Mouse (Mus musculus): ENCODE results near the gene Ddah2.
"Not testable (repeated sequence)": the region's sequence is repeated elsewhere in the genome, so short reads cannot be mapped to it uniquely, and the experiment has no call there.

Ddah2 gene

DNA sequence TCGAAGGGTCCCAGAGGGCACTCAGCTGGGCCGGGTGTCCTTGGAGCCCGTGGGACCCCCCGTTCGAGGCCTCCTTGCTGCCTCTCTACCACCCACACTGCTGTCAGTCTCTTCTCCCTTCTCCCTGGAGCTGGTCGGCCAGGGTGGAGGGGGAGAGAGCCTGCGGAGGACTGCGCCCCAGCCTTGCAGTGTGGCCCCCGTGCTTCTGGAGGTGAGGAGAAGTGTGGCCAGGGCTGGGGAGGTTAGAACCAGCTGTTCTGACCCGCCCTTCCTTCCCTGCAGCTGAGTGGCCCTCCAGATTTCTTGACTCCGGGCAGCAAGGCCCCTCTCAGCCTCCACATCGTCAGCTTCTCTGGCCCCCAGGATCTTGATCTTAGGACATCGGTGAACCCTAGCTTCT lies 34.6 kb upstream of the Ddah2 start:
- in situ Hi-C loops (cut with MboI; ENCODE audit: low pct_unique_long_range_greater_than_20kb in 1 of 2, low sequenced_read_pairs in 2 of 2, unreplicated experiment in 1 of 2) = loop anchor here in 1 of 2 experiments (5.0 kb wide), 1 partner anchor 88 kb away; no protein-coding TSS in a partner anchor

DNA sequence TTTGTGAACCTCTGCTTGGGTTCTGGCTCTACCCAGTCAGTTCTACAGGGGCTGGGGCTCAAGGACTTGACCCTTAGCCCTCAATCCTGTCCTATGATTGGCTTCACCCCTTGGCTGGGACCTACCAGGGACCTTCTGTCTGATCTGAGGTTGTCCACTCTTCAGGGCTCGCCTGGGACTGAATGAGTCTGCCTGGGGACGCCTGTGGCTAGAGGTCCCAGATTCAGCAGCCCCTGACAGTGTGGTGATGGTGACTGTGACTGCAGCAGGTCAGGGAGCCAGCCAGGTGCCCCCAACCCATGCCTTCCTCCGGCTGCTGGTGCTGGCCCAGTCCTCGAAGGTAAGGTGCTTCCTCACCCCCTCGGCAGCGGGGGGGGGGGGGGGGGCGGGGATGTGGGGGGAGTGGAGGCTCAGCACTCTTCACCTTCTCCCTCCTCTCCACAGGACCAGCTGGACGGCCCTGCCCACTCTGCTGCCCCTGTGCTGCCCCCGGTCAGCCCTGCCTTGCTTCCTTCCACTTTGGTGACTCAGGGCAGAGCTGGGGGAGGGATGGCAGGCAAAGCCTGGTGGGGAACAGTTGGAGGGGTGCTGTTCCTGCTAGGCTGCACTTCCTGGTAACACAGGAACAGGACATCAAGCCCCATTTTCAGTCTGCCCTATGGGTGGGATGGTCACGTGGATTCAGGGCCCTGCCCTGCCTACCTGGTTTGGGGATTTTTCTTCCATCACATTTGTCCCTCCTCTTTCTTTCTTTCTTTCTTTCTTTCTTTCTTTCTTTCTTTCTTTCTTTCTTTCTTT lies 33.9 kb upstream of the Ddah2 start:
- in situ Hi-C loops (cut with MboI; ENCODE audit: low pct_unique_long_range_greater_than_20kb in 1 of 2, low sequenced_read_pairs in 2 of 2, unreplicated experiment in 1 of 2) = loop anchor here in 1 of 2 experiments (5.0 kb wide), 1 partner anchor 87 kb away; no protein-coding TSS in a partner anchor

DNA sequence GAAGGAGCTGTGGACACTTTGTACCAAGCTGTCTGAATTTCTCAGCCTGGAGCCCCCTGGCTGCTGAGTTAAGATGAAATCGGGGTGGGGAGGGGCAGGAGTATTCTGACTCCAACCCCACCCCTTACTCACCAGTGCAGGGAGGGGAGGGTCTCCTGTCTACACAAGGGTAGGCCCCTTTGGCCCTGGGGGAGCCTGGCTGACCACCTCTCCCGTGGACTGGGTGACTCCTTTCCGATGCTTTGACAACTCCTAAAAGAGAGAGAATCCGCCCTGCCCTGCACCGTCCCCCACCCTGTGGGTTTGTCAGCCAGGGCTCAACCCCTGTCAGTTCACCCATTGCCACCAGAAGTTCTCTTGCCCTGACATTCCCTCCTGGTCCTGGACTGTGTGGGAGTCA lies 32.6 kb upstream of the Ddah2 start:
- in situ Hi-C loops (cut with MboI; ENCODE audit: low pct_unique_long_range_greater_than_20kb in 1 of 2, low sequenced_read_pairs in 2 of 2, unreplicated experiment in 1 of 2) = no loop called here

DNA sequence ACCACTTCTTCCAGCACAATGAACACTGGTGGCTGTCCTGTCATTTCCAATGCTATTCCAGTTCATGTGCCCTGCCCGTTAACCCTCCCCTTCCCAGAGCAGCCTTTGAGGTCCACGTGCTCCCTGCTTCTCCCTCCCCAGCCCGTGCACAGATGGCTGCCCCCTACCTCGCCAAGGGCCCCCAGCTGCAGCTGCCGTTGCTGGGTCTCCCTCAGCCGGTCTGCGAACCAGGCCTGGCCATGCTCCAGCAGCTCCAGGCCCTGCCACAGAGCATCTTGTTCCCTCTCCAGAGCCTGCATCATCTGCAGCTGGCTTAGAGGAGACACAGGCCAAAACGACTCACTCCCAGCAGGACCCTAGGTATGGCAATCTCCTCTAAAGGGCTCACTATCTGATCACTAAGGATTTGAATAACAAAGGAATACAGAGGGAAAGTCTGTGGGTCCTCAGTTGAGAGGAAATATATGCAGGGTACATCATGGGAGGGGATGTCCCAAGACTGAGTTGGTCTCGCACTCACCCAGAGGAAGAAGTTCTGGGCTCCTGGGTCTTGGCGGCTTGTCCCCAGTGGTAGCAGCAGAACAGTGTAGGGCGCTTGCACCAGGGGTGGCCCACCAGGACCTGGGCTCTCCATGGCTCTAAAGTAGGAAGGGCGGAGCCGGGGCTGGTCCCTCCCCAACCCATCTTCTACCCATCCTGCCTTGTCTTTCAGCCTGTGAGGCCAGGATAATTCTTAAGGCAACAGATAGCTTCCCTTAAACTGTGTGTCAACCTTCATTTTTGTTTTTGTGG lies 31.4 kb upstream of the Ddah2 start, which contains the start of gene Sapcd1:
Gene Sapcd1 (minus strand): TSS at position 740 of the 792 bp plus-strand sequence.
- in situ Hi-C loops (cut with MboI; ENCODE audit: low pct_unique_long_range_greater_than_20kb in 1 of 2, low sequenced_read_pairs in 2 of 2, unreplicated experiment in 1 of 2) = no loop called here

DNA sequence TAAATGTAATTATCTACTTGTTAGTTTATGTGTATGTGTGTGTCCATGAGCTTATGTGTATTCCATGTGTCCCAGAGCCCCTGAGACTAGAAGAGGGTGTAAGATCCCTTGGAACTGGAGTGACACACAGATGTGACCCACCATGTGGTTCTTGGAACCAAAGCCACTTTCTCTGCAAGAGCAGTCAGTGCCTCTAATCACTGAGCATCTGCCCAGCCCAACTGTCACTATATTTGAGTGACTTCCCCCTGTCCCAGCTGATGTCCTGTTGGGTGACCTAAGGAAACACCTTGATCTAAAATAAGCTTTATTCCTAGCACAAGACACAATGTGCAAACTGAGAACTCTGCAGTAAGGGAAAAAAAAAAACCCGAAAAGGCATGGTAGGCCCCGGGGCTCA lies 30.5 kb upstream of the Ddah2 start:
- in situ Hi-C loops (cut with MboI; ENCODE audit: low pct_unique_long_range_greater_than_20kb in 1 of 2, low sequenced_read_pairs in 2 of 2, unreplicated experiment in 1 of 2) = no loop called here

DNA sequence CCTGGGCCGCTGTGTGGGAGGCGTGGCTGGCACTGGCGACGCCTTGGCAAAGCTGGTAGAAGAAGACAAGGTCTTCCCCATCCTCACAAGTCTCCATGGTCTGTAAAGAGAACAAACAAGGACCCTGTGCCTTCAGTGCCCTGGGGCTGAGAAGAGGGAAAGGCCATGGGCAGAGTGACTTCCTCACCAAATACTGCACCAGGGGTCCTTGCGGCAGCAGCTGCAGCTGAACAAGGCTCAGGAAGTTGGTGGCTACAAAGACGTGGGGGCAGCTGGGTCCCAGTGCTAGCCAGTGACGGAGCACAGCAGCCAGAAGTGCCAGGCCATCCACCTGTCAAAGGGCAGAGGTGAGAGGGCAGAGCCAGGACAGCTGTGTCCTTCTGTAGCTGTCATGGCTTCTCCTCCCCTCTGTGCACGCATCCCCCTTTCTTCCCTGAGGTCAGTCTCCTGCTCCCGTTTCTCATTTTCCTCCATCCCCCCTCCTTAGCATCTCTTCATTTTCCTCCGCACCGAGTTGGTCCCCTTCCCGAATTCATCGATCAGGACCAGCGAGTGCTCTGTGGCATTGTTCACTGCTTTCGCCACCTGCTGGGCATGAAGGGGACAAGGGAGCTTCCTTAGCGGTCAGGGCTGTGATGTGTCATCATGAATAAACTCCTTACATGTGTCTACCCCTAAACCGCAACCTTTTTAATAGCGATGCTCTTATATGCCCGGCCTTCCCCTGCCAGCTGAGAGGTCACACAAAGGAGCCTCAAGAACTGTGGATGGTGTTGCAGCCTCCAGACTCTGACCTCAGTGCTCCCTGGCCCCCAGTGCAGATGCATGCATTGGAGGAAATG lies 28.9 kb upstream of the Ddah2 start:
- in situ Hi-C loops (cut with MboI; ENCODE audit: low pct_unique_long_range_greater_than_20kb in 1 of 2, low sequenced_read_pairs in 2 of 2, unreplicated experiment in 1 of 2) = no loop called here

DNA sequence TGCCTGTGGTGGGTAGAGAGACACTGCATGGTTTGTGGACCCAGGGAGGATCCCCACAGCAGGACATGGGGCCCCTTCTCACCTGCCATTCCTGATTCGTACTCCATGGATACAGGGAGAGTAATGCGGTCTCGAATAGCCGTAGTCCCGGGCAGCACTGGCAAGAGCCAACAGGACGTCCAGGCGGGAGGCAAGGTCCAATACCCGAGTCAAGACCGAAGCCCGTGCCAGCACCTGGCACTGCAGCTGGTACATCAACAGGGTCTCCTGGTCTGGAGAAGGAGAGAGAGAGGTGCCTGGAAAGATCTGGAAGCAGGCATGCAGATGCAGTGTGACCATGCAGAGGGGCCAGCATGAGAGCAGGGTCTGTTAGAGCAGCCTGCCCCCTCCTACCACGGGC lies 27.6 kb upstream of the Ddah2 start:
- in situ Hi-C loops (cut with MboI; ENCODE audit: low pct_unique_long_range_greater_than_20kb in 1 of 2, low sequenced_read_pairs in 2 of 2, unreplicated experiment in 1 of 2) = no loop called here

DNA sequence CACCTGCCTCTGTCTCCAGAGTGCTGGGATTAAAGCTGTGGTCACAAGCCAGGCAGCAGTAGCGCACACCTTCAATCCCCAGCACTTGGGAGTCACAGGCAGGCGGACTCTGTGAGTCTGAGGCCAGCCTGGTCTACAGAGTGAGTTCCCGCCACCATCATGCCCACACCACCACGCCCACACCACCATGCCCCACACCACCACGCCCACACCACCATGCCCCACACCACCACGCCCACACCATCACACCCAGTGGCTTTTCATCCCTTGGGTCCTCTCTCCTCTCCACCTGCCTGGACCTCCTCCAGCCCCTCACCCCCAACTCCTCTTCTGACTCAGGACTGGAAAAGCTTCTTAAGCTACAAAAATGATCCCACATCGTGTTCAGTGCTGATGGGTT lies 27.0 kb upstream of the Ddah2 start:
- in situ Hi-C loops (cut with MboI; ENCODE audit: low pct_unique_long_range_greater_than_20kb in 1 of 2, low sequenced_read_pairs in 2 of 2, unreplicated experiment in 1 of 2) = no loop called here

DNA sequence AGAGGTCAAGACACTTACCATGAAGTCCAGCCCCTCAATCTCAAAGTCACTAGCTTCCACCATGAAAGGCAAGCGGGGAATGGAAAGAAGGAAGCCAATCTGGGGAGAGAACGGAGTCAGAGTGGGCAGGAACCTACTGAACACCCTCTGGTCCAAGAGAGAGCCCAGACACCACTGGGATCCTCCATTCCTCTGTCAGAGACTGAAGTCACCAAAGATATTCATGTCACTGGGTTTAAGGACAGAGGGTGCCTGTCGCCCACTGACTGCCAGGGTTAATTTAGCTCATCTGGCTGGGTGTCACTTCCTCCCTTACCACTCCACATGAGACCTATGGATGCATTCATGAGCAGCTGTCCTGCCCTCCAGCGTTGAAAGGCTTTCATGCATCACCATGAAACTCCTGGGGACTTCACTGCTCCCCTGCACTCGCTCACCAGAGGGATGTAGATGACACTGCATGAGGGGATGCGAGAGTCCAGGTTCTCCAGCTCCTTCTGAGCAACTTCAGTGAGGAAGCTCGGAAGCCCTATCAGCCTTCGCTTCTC lies 26.4 kb upstream of the Ddah2 start:
- in situ Hi-C loops (cut with MboI; ENCODE audit: low pct_unique_long_range_greater_than_20kb in 1 of 2, low sequenced_read_pairs in 2 of 2, unreplicated experiment in 1 of 2) = no loop called here

DNA sequence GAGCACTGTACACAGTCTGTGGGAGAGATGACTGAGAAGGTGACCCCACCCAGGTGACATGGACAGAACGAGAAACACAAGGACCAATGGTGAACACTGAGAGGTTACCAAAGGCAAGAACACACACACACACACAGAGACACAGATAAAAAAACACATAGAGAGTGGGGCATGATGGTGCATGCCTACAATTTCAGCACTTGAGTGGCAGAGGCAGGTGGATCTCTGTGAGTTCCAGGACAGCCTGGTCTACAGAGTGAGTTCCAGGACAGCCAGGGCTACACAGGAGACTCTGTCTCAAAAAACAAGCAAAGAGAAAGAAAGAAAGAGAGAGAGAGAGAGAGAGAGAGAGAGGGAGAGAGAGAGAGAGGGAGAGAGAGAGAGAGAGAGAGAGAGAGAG lies 25.1 kb upstream of the Ddah2 start:
- in situ Hi-C loops (cut with MboI; ENCODE audit: low pct_unique_long_range_greater_than_20kb in 1 of 2, low sequenced_read_pairs in 2 of 2, unreplicated experiment in 1 of 2) = not testable (repeated sequence)

DNA sequence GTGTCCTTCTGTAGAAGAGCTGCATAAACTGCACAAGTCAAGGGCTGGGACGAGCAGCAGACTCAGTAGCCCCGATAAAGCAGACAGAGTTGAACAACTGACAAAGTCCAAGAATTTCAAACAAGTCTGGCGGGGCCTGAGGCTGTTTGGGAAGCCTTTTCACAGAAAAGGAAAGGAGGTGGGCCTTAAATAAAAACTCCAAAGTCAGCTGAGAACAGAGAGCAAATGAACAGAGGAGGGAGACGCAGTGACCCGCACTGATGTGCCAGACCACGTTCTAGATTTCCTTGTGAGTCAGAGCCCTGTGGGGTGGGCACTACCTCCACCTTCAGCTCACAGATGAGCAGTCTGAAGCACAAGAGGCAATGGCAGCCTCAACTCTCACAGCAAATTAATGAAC lies 23.9 kb upstream of the Ddah2 start:
- in situ Hi-C loops (cut with MboI; ENCODE audit: low pct_unique_long_range_greater_than_20kb in 1 of 2, low sequenced_read_pairs in 2 of 2, unreplicated experiment in 1 of 2) = no loop called here

DNA sequence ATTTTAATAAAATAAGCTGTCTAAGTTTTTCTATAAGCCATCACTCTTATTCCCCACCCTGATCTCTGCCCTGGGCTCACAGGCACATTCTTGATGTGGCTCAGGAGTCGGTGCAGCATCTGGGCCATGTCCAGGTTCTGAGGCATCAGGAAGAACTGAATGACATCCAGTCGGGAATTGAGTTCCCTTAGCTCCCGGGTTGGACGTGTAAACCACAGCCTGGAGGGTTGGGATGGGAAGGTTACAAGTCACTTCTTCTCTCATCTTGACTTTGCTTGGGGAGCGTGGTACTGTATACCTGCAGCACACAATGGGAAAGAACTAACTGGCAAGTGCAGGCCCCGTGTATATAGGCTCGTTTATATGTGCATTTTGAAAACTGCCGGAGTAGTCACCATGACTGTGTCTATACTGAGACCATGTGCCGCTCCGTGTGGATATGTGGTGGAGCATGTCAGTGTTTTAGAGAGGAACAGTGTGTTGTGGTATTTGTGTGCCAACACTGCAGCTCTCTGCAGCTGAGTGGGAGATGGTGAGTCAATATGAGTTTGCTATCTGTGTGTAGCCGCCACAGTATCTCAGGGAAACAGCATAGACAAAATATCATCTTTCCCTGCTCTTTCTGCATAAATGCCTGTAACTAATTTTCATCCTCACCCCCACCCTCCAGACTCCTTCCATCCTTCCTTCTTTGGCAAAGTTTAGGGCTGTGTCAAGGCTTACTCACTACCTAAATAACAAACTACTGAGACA lies 19.5 kb upstream of the Ddah2 start:
- in situ Hi-C loops (cut with MboI; ENCODE audit: low pct_unique_long_range_greater_than_20kb in 1 of 2, low sequenced_read_pairs in 2 of 2, unreplicated experiment in 1 of 2) = no loop called here

DNA sequence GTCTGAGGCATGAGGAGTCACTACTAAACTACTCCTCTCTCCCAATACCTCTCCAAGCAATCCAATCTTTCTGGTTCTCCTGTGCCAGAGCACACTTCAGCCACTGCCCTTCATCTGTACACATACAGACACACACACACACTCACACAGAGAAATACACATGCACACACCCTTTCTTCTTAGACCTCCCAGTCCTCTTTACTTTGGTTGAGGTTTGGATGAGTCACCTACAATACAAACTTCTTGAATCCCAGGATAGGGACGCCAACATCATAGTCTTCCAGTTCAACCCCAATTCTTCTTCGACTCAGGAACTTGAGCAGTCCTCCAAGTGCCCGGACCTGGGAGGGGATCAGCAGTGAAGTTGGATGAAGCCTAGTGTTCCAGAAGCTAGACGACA lies 15.0 kb upstream of the Ddah2 start:
- in situ Hi-C loops (cut with MboI; ENCODE audit: low pct_unique_long_range_greater_than_20kb in 1 of 2, low sequenced_read_pairs in 2 of 2, unreplicated experiment in 1 of 2) = no loop called here

DNA sequence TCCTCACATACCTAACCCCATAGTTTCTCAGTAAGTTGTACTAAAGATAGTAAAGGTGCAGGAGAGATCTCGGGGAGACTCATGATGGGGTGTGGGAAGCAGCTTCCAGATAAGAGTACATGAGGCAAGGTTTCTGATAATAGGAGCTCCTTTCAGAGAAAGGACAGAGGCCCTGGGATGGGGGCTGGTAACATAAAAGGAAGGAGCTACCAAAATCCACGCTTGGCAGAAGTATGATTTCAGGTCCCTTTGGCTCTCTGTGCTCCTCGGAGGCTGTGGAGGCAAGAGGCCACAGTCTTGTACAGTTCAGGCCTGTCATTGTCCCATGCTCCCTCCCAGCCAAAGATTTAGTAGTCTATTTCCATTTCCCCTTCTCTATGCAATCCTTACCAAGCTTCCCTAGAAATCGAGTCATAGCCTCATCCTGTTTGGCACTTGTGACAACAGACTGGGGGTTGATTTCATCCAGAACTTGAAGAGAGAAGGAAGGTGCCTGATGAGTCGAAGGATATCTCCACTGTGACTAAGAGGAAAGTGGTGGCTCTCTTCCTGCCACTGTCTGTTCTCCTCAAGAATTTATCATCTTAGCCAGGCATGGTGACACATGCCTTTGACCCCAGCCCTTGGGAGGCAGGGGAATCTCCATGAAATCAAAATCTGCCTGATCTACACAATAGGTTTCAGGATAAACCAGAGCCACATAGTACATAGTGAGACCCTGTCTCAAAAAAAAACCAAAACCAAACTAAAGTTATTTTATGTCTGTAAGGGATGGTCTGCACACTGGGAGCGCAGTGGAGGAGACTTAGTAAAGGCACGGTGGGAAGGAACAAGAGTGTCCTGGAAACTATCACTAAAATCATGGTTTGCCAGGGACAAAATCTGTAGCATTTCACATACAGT lies 13.7 kb upstream of the Ddah2 start:
- in situ Hi-C loops (cut with MboI; ENCODE audit: low pct_unique_long_range_greater_than_20kb in 1 of 2, low sequenced_read_pairs in 2 of 2, unreplicated experiment in 1 of 2) = no loop called here

DNA sequence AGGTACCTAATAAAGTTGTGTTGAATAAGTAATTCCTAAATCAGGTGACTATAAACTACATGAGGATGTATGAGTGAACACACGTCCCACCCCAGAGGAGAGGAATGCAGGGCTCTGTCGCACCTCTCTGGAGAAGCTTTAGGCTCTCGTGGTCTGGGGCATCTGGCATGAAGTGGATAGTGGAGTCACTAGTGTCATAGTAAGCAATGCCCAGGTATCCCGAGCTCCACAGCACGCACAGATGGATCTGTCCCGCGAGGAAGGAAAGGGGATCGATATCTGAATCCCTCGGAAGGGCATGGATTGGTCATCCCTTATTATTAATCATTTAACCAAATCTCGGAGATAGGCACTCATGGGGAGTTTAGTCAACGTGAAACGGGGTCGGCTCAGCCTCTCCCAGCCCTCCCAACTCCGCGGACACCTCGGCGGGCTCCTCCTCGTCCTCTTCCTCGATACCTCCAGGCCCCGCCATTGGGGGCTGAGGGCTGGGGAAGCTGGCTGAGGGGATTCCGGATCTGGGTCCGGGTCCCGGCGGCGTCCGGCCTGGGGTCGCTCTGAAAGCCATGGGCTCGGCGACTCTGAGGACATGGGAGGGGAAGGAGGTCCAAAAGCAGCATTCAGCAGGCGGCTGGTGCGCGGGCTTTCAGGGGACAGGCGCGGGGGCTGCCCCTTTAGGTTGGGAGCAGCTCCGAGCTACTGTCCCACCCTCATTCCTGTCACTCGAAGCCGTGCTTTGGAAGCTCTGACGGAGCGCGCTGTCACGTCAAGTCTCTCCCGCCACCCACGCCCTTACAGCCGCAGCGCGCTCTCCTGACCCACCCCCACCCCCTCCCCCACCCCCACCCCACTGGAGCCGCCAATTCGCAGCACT lies 12.8 kb upstream of the Ddah2 start:
- in situ Hi-C loops (cut with MboI; ENCODE audit: low pct_unique_long_range_greater_than_20kb in 1 of 2, low sequenced_read_pairs in 2 of 2, unreplicated experiment in 1 of 2) = no loop called here
